Mouse (Mus musculus) B cell, adult (primary cell): ENCODE results near the gene Zfp740. TPM values are rescaled to one million over a fixed set of nuclear protein-coding genes. Genes with fewer than 3 reads are reported as not detected.

Experiments used
- total RNA-seq: library from RNA; stranded (reverse); gene quantifications from 4 replicates; pipeline ENCODE4 v1.2.4, GENCODE M21; 2023; ENCODE audit not compliant: inconsistent age

Gene Zfp740
- 124 to 135 TPM (median 129 TPM) in 4 replicates for total RNA-seq

GRCm38 (mm10) chr15:102202971-102203834 is at the start of gene Zfp740:
Gene Zfp740, plus strand, starts transcription at chr15:102203249.

GRCm38 (mm10) chr15:102204674-102205505 is 1.8 kb downstream of the Zfp740 start, which contains the start of gene Csad:
Gene Csad, minus strand, starts transcription at chr15:102204724.

GRCm38 (mm10) chr15:102231748-102232147 is 28.7 kb downstream of the Zfp740 start, which contains the start of gene Itgb7:
Gene Itgb7, minus strand, starts transcription at chr15:102231944.

GRCm38 (mm10) chr15:102257202-102258075 is 54.4 kb downstream of the Zfp740 start, which contains the start of gene Rarg:
Gene Rarg, minus strand, starts transcription at chr15:102257517.

Other genes with a start within 250 kb of the Zfp740 start
- gene Krt78, start 249.0 kb upstream of the Zfp740 start, total RNA-seq = not detected in 4 replicates
- gene Krt8, start 198.8 kb upstream of the Zfp740 start, total RNA-seq = not detected in 4 replicates
- gene Krt18, start 175.1 kb upstream of the Zfp740 start, total RNA-seq = 0.48 TPM in 1 of 4 replicates, not detected in the others
- gene Eif4b, start 129.5 kb upstream of the Zfp740 start, total RNA-seq = 229 to 248 TPM (median 239 TPM) in 4 replicates
- 0.32 to 1.5 TPM (median 0.75 TPM) in 4 replicates for gene Tns2, start 102.8 kb upstream of the Zfp740 start, total RNA-seq
- 32.5 to 42.3 TPM (median 36.8 TPM) in 4 replicates for gene Spryd3, start 67.0 kb upstream of the Zfp740 start, total RNA-seq
- gene Igfbp6, start 58.9 kb upstream of the Zfp740 start, total RNA-seq = 0.45 to 0.96 TPM (median 0.67 TPM) in 3 of 4 replicates, not detected in the other
- gene Soat2, start 52.7 kb upstream of the Zfp740 start, total RNA-seq = 0.32 to 0.39 TPM in 2 of 4 replicates, not detected in the others
- gene Csad, start 1.5 kb downstream of the Zfp740 start, total RNA-seq = 25.7 to 32.5 TPM (median 28.9 TPM) in 4 replicates
- gene Itgb7, start 28.7 kb downstream of the Zfp740 start, total RNA-seq = 156 to 194 TPM (median 184 TPM) in 4 replicates
- 0.18 to 0.48 TPM (median 0.30 TPM) in 4 replicates for gene Rarg, start 54.3 kb downstream of the Zfp740 start, total RNA-seq
- gene Gm9918, start 67.3 kb downstream of the Zfp740 start, total RNA-seq = not detected in 4 replicates
- 29.3 to 35.7 TPM (median 32.0 TPM) in 4 replicates for gene Mfsd5, start 76.2 kb downstream of the Zfp740 start, total RNA-seq
- 1.1 to 3.4 TPM (median 1.9 TPM) in 4 replicates for gene Espl1, start 93.0 kb downstream of the Zfp740 start, total RNA-seq
- 474 to 547 TPM (median 525 TPM) in 4 replicates for gene Pfdn5, start 122.9 kb downstream of the Zfp740 start, total RNA-seq
- gene Myg1, start 128.5 kb downstream of the Zfp740 start, total RNA-seq = 45.9 to 63.6 TPM (median 58.0 TPM) in 4 replicates
- 60.2 to 71.7 TPM (median 65.2 TPM) in 4 replicates for gene Aaas, start 147.5 kb downstream of the Zfp740 start, total RNA-seq
- not detected in 4 replicates for gene Sp7, start 163.9 kb downstream of the Zfp740 start, total RNA-seq
- 147 to 196 TPM (median 158 TPM) in 4 replicates for gene Sp1, start 202.9 kb downstream of the Zfp740 start, total RNA-seq
- gene Amhr2, start 242.1 kb downstream of the Zfp740 start, total RNA-seq = 0.29 to 4.4 TPM (median 2.5 TPM) in 4 replicates